Mouse (Mus musculus) embryonic facial prominence, embryonic 10.5 days (tissue): ENCODE measurements at regions not wholly inside any gene's neighbourhood (a gene's known extent, or its start where the extent isn't known, plus 50 kb on each side); places are given as distances from the start of the nearest gene placed in this dataset.

Experiments
- DNase-seq: peaks from one replicate; pipeline ENCODE4 v3.0.0-alpha.2; 2017; ENCODE audit warnings: low spot score
- H3K27ac ChIP-seq: fragments of 300-500 bp; sonication (generic); replicated peaks from 2 replicates; pipeline ENCODE4 v1.5.1; 2016; ENCODE audit warnings: mild to moderate bottlenecking
- H3K27me3 ChIP-seq: fragments of 300-500 bp; sonication (generic); replicated peaks from 2 replicates; pipeline ENCODE4 v1.6.1; 2016; ENCODE audit warnings: low read depth, mild to moderate bottlenecking; ENCODE audit not compliant: poor library complexity, severe bottlenecking
- H3K36me3 ChIP-seq: fragments of 300-500 bp; sonication (generic); replicated peaks from 2 replicates; pipeline ENCODE4 v1.6.1; 2016; ENCODE audit warnings: mild to moderate bottlenecking, moderate library complexity
- H3K4me1 ChIP-seq: fragments of 300-500 bp; sonication (generic); 2 replicates; pipeline ENCODE4 v1.6.1; 2016
- H3K4me3 ChIP-seq: fragments of 300-500 bp; sonication (generic); 2 replicates; pipeline ENCODE4 v1.5.1; 2016; ENCODE audit warnings: mild to moderate bottlenecking, moderate library complexity
- H3K9me3 ChIP-seq: fragments of 300-500 bp; sonication (generic); 2 replicates; pipeline ENCODE4 v1.6.1; 2016; ENCODE audit warnings: mild to moderate bottlenecking
- WGBS: fragments of 180-500 bp; shearing (Covaris S2); methylation state at CpG from one replicate; pipeline ENCODE4 v1.1.7; 2016; 5-methylcytosine and 5-hydroxymethylcytosine counted together

DNA sequence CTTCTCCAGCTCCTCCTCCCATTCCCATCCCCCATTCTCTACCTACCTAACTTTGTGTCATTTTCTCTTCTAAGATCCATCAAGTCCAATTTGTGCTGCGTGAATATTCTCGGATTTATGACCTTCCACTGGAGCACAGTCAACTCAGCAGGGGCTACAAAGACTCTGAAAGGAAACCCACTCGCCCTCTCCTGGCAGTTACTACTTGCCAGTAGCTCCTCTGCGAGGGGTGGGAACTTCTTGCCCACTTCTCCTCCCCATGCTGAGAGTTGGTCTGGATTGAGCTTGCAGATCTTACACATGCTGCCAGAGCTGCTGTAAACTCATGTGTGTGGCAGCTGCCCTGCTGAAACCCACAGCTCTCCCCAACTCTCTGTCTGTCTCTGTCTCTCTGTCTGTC is 57.1 kb upstream of the Rad23b start:
- H3K27ac ChIP-seq: 0 out of 2 replicates have a peak overlapping the region, but pooled peaks have one; percentile 24
- WGBS: 45% methylated on average over 4 of the region's 4 CpGs
- H3K27me3 ChIP-seq: no peaks in the 10 kb centered on the region; the same call in 1 of the 2 replicates
- DNase-seq: no peak
- H3K4me1 ChIP-seq: peaks cover 18% of the 10 kb centered on the region
- no peaks in the 10 kb centered on the region for H3K9me3 ChIP-seq
- H3K36me3 ChIP-seq: no peaks in the 10 kb centered on the region
- H3K4me3 ChIP-seq: no peak overlapping the region

DNA sequence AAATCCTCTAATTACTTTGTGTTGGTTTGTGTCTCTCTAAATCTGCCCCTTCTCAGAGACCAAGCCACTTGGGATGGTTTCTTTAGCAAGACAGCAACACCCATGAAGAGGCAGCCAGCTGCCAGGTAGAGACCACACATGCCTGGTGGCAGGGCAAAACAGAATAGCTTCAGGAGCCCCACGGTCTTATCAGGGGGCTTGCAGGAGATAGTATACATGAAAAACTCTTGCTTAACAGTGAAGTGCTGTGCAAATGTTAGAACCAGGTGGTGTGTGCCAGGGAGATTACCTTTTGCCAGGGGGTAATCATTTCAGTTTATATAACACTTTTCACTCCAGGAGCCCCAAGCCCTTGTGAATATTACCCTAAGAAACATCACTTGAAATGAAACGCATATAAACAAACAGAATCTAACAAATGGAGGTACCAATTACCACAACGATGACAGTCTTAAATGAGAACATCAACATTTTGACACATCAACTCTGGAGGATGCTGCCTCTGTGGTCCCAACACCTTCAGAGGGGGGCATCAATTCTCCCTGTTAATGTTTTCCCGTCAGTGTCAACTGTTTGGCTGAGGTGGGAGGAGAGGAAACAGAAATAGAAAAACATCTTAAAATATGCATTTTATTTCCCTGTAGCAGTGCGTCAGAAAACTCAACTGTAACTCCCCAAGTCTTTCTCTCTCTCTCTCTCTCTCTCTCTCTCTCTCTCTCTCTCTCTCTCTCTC is 56.3 kb upstream of the Rad23b start:
- peaks cover 18% of the 10 kb centered on the region for H3K4me1 ChIP-seq
- no peaks in the 10 kb centered on the region for H3K36me3 ChIP-seq
- DNase-seq: no peak
- peak overlapping the region; percentile 89 for H3K27ac ChIP-seq
- no peaks in the 10 kb centered on the region for H3K9me3 ChIP-seq
- no peaks in the 10 kb centered on the region; the same call in 1 of the 2 replicates for H3K27me3 ChIP-seq
- WGBS: 30% methylated on average over 5 of the region's 5 CpGs
- peak overlapping the region; percentile 56 for H3K4me3 ChIP-seq

DNA sequence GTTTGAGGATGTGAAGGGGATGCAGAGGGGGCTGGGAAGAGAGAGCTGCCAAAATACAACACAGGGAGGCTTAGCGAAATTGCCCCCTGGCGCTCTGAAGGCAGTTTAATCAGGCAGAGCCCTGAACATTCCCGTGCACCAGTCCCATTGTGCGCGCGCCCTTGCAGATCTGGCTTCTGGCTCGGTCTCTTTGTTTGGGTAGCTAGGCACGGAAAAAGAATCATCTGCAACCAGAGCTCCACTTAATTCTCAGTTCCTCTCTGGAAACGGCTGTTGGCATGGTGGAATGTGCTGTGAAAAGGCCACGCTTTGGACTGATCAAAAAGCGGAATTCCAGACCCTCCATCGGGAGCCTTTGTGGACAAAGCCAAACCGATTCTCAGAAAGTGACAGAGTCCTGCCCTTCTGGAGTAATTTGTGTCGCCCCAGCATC is 55.6 kb upstream of the Rad23b start:
- H3K36me3 ChIP-seq: no peaks in the 10 kb centered on the region
- under 1% methylated on average over 14 of the region's 14 CpGs for WGBS

DNA sequence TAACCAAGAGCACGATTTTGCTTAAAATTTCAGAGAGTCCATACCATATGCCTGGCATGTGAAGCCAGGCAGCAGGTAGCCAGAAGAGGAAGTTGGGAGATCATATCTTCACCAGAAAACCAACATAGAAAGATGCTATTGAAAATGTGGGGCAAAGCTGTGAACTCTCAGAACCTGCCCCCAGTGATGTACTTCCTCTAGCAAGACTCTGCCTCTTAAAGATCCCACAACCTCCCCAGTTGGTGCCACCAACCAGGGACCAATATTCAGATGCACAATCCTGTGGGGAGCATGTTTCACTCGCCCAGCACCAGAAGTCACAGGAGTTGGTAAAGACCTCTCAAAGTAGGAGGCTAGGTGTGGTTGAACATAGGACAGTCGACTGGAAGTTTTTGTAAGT is 52.0 kb upstream of the Rad23b start:
- H3K27me3 ChIP-seq: no peaks in the 10 kb centered on the region; the same call in 1 of the 2 replicates
- H3K27ac ChIP-seq: no peak overlapping the region
- no peak for DNase-seq
- no peaks in the 10 kb centered on the region for H3K36me3 ChIP-seq
- H3K9me3 ChIP-seq: no peaks in the 10 kb centered on the region
- WGBS: 89% methylated on average over 3 of the region's 3 CpGs
- peaks cover 15% of the 10 kb centered on the region for H3K4me1 ChIP-seq
- H3K4me3 ChIP-seq: no peak overlapping the region

More for the DNA sequence above, 55.6 kb upstream of the Rad23b start:
- DNase-seq: peak; percentile 84
- peaks cover 18% of the 10 kb centered on the region for H3K4me1 ChIP-seq
- peak overlapping the region; percentile 89 for H3K27ac ChIP-seq
- peak overlapping the region; percentile 56 for H3K4me3 ChIP-seq
- H3K27me3 ChIP-seq: no peaks in the 10 kb centered on the region; the same call in 1 of the 2 replicates
- H3K9me3 ChIP-seq: no peaks in the 10 kb centered on the region
